Mouse (Mus musculus) heart, embryonic 14.5 days (tissue): ENCODE results near the gene Eid1. TPM values are rescaled to one million over a fixed set of nuclear protein-coding genes. Genes with fewer than 3 reads are reported as not detected.

Experiments used
- ATAC-seq: fragments of 200-750 bp; cut with Nextera tagmentation; 2 replicates; pipeline ENCODE4 v1.8.0; 2017; ENCODE audit warnings: low read depth, moderate TSS enrichment; ENCODE audit not compliant: insufficient number of reproducible peaks, insufficient read depth, low FRiP score
- H3K27ac ChIP-seq, 2 experiments: fragments of 200-500 bp in 1 of 2; fragments of 300-500 bp in 1 of 2; sonication (generic) in 1 of 2; replicated peaks in 1 of 2; 2 replicates each; pipeline ENCODE4 v1.5.1; 2012 to 2014; ENCODE audit warnings: low read depth in 2 of 2, low read length in 2 of 2, control low read depth in 1 of 2, mild to moderate bottlenecking in 1 of 2, mixed read lengths in 1 of 2; ENCODE audit not compliant: control insufficient read depth in 1 of 2, insufficient read depth in 1 of 2
- H3K27me3 ChIP-seq: fragments of 300-500 bp; sonication (generic); 2 replicates; pipeline ENCODE4 v1.6.1; 2014; ENCODE audit warnings: mild to moderate bottlenecking, low read length, control low read depth; ENCODE audit not compliant: control insufficient read depth, insufficient read depth
- H3K36me3 ChIP-seq: fragments of 300-500 bp; sonication (generic); 2 replicates; pipeline ENCODE4 v1.6.1; 2014; ENCODE audit warnings: mild to moderate bottlenecking, control low read depth, low read length, mixed read lengths; ENCODE audit not compliant: control insufficient read depth, insufficient read depth
- H3K4me1 ChIP-seq, 2 experiments: fragments of 200-500 bp in 1 of 2; fragments of 300-500 bp in 1 of 2; sonication (generic) in 1 of 2; 2 replicates each; pipeline ENCODE4 v1.6.1; 2012 to 2014; ENCODE audit warnings: low read length in 2 of 2, control low read depth in 1 of 2, mixed read lengths in 1 of 2; ENCODE audit not compliant: control insufficient read depth in 2 of 2, insufficient read depth in 2 of 2
- H3K4me2 ChIP-seq: fragments of 300-500 bp; sonication (generic); 2 replicates; pipeline ENCODE4 v1.6.1; 2014; ENCODE audit warnings: mild to moderate bottlenecking, low read length
- H3K4me3 ChIP-seq, 2 experiments: fragments of 200-500 bp in 1 of 2; fragments of 300-500 bp in 1 of 2; sonication (generic) in 1 of 2; 2 replicates each; pipeline ENCODE4 v1.5.1; 2012 to 2014; ENCODE audit warnings: low read length in 2 of 2, mild to moderate bottlenecking in 2 of 2, control low read depth in 1 of 2, low read depth in 1 of 2, moderate library complexity in 1 of 2; ENCODE audit not compliant: control insufficient read depth in 1 of 2, insufficient read depth in 1 of 2
- H3K9ac ChIP-seq: fragments of 300-500 bp; sonication (generic); 2 replicates; pipeline ENCODE4 v1.6.1; 2014; ENCODE audit warnings: mild to moderate bottlenecking, low read length
- H3K9me3 ChIP-seq: fragments of 300-500 bp; sonication (generic); 2 replicates; pipeline ENCODE4 v1.6.1; 2016; ENCODE audit warnings: low read length, control low read depth; ENCODE audit not compliant: control insufficient read depth
- WGBS: fragments of 180-500 bp; shearing (Covaris S2); extraction: QIAGEN DNeasy Blood & Tissue Kit; methylation state at CpG from one replicate; pipeline ENCODE4 v1.1.7; 2014; 5-methylcytosine and 5-hydroxymethylcytosine counted together
- polyA plus RNA-seq: library from polyadenylated mRNA; unstranded; fragments of >200 nt; fragmentation: Nextera tagmentation; extraction: Ambion mirVana; gene quantifications from 2 replicates; pipeline ENCODE4 v1.2.1, GENCODE M21; 2014

The Eid1 gene
- polyA plus RNA-seq, 1 experiment from 2014 or later = 208 TPM

GRCm38 (mm10) chr2:125685441-125686150 is 12.7 kb downstream of the Eid1 start:
- Histone ChIP-seq H3K4me1 (peaks cover 0 to 2% of the 10 kb centered on the region in 2 experiments; a peak in 1 of 4 replicates), H3K9ac (no peak overlapping the region), H3K36me3 (no peaks in the 10 kb centered on the region), H3K4me2 (no peak overlapping the region), H3K4me3 (no peak overlapping the region), H3K27me3 (no peaks in the 10 kb centered on the region), H3K9me3 (no peaks in the 10 kb centered on the region), H3K27ac (peak overlapping the region; percentile 4 to 14; a peak in 2 of 4 replicates)
- 49% methylated on average over 9 of the region's 9 CpGs for WGBS
- ATAC-seq = no peak

GRCm38 (mm10) chr2:125692010-125692409 is 19.1 kb downstream of the Eid1 start:
- Histone ChIP-seq H3K4me2 (no peak overlapping the region), H3K27ac (no peak overlapping the region), H3K9ac (no peak overlapping the region), H3K4me3 (no peak overlapping the region), H3K36me3 (no peaks in the 10 kb centered on the region), H3K27me3 (no peaks in the 10 kb centered on the region), H3K9me3 (no peaks in the 10 kb centered on the region), H3K4me1 (peaks cover 0 to 2% of the 10 kb centered on the region in 2 experiments; a peak in 2 of 4 replicates)
- 61% methylated on average over 2 of the region's 2 CpGs for WGBS
- ATAC-seq = no peak

- ATAC-seq = no peak
- H3K4me2 ChIP-seq = no peak overlapping the region
- H3K27me3 ChIP-seq = no peaks in the 10 kb centered on the region
- H3K4me1 ChIP-seq = peaks cover 0 to 2% of the 10 kb centered on the region in 2 experiments; a peak in 2 of 4 replicates
- no peak overlapping the region for H3K4me3 ChIP-seq
- 73% methylated on average over 2 of the region's 2 CpGs for WGBS
- no peak overlapping the region for H3K27ac ChIP-seq
- no peaks in the 10 kb centered on the region for H3K9me3 ChIP-seq
- H3K9ac ChIP-seq = no peak overlapping the region
- H3K36me3 ChIP-seq = no peaks in the 10 kb centered on the region
Measured at GRCm38 (mm10) chr2:125694798-125695197, 21.9 kb downstream of the Eid1 start.

DNA sequence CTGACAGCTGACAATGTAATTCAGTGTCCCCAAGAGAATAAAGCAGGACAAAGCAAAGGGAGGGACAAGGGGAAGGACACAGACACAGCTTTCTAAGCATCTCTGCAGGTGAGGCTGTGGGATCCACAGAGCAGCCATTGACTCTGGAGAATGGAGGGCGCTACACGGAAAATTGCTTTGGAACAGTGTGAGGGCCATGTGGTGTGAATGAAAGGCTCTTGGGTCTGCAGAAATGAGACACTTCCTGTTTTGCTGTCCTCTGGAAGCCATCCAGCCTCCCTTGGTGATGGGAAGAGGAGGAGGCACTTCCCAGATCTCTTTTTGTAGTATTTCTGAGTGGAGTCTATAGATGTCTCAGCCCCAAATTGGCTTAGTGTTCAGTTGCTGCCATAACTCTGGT is 23.3 kb downstream of the Eid1 start:
- no peak overlapping the region for H3K4me2 ChIP-seq
- no peak overlapping the region for H3K4me3 ChIP-seq
- H3K9ac ChIP-seq = no peak overlapping the region
- 64% methylated on average over 2 of the region's 2 CpGs for WGBS
- no peak for ATAC-seq
- H3K9me3 ChIP-seq = no peaks in the 10 kb centered on the region
- H3K27me3 ChIP-seq = no peaks in the 10 kb centered on the region
- peaks cover 0 to 2% of the 10 kb centered on the region in 2 experiments; a peak in 2 of 4 replicates for H3K4me1 ChIP-seq
- H3K36me3 ChIP-seq = no peaks in the 10 kb centered on the region
- 0 out of 4 replicates have a peak overlapping the region, but pooled peaks have one; percentile 14 to 20 for H3K27ac ChIP-seq

- no peaks in the 10 kb centered on the region for H3K9me3 ChIP-seq
Measured at GRCm38 (mm10) chr2:125701606-125702005, 28.7 kb downstream of the Eid1 start.

DNA sequence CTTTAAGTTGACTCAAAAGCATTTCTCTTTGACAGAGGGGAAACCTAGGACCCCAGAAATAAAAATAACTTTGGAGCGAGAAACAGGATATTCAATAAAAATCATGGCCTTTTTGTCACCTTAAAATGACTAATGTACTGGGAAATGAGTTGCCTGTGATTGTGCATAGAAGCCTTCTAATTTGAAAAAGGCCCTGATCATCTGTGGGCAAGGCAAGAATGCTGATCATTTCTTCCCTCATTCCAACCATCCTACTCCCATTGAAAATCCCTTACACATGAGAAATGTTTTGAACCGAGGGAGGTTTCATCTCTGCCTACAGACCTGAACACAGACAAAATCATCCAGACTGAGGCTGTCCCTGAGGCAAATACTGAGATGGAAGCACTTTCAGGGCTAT is 30.0 kb downstream of the Eid1 start:
- Histone ChIP-seq H3K27ac (no peak overlapping the region), H3K9ac (no peak overlapping the region), H3K27me3 (no peaks in the 10 kb centered on the region), H3K4me1 (no peaks in the 10 kb centered on the region), H3K9me3 (no peaks in the 10 kb centered on the region), H3K4me2 (no peak overlapping the region), H3K4me3 (no peak overlapping the region), H3K36me3 (no peaks in the 10 kb centered on the region)
- ATAC-seq = no peak
- WGBS = 85% methylated on average over 2 of the region's 2 CpGs

More at GRCm38 (mm10) chr2:125701606-125702005, 28.7 kb downstream of the Eid1 start:
- no peak overlapping the region for H3K4me3 ChIP-seq
- 78% methylated on average over 2 of the region's 2 CpGs for WGBS
- H3K27ac ChIP-seq = no peak overlapping the region
- no peaks in the 10 kb centered on the region for H3K4me1 ChIP-seq
- H3K9ac ChIP-seq = no peak overlapping the region
- ATAC-seq = no peak
- H3K36me3 ChIP-seq = no peaks in the 10 kb centered on the region
- H3K4me2 ChIP-seq = no peak overlapping the region
- no peaks in the 10 kb centered on the region for H3K27me3 ChIP-seq

DNA sequence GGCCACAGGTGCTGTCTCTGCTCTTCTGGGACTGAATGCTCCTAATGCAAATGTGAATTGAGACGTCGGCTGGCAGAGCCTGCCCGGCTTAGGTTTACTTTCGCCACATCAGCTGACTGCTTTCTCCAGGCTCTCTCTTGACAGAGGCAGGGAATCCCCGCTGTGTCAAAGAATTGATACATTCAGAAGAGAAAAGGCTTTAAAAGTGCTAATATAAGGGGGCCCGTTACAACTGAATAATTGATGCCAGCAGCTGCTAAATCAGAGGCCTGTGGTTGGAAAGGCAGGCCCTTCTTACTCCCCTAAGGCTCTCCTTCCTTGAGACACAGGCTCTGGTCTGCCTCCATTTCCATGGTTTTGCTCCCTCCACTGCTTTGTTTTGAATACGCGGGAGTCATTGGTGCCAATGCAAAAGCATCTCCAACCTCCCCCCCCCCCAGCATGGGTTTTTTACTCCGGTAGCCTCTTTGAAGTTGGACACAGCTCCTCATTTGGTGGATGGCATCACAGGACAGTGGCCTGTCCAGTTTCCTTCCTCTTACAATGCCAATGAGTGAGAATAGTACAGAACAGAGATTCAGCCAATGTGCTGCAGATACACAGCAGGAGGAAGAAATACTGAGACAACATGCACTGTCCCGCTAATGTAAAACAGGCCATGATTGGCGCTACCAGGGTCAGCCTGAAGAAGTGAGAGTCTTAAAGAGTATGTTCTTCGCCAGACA is 32.2 kb downstream of the Eid1 start:
- no peaks in the 10 kb centered on the region for H3K4me1 ChIP-seq
- no peak for ATAC-seq
- no peak overlapping the region for H3K4me2 ChIP-seq
- H3K9ac ChIP-seq = no peak overlapping the region
- H3K36me3 ChIP-seq = no peaks in the 10 kb centered on the region
- H3K27me3 ChIP-seq = no peaks in the 10 kb centered on the region
- no peaks in the 10 kb centered on the region for H3K9me3 ChIP-seq
- H3K27ac ChIP-seq = no peak overlapping the region
- 60% methylated on average over 12 of the region's 12 CpGs for WGBS
- no peak overlapping the region for H3K4me3 ChIP-seq
